Mouse (Mus musculus) lung, postnatal 10 days (tissue): ENCODE data around the gene Nlrx1.
"Not testable (repeated sequence)": the region's sequence is repeated elsewhere in the genome, so short reads cannot be mapped to it uniquely, and the experiment has no call there.

Experiments
- DNase-seq: peaks from one replicate; pipeline ENCODE4 v3.0.0; 2021

Gene Nlrx1

DNA sequence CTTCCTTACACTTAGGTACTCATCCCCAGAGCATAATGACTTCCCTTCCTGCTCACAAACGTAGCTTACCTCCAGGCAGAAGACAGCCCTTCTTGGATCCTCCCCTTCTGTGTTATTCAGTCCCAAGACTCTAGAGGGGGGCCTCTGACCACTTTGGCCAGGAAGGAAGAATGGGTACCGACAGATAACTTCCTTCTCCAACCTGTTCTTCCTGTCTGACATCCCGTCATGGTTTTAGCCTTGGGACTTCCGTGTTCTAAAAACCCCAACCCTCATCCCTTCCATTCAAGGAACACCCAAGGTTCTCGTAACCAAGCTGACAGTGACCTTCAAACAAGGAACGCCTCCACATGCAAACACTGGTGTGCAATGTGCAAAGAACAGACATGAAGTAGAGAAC lies at the start of gene Nlrx1:
Gene Nlrx1 (minus strand): TSS at position 168 of the 400 bp plus-strand sequence.
- DNase-seq = peak; percentile 38

- DNase-seq = no peak
Observed at GRCm38 (mm10) chr9:44317452-44317851, 49.1 kb upstream of the Nlrx1 start.

DNA sequence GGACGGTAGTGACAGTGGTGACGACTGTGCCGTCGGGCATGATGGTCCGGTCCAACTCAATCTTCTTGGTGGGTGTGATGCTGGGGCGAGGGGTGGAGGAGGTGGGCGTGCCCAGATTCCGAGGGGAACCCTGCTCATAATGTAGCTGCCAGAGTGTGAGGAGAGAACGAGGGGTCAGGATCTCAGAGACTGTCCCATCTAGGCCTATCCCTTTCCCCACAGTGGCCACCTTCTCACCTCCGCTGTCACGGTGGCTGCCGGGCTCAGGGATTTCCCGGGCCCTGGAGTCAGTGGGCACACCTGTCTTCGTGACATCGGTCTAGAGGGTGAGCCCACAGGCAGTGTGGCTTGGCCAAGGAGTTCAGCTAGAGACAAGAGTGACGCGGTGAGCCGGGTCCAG lies 46.5 kb upstream of the Nlrx1 start:
- no peak for DNase-seq

DNA sequence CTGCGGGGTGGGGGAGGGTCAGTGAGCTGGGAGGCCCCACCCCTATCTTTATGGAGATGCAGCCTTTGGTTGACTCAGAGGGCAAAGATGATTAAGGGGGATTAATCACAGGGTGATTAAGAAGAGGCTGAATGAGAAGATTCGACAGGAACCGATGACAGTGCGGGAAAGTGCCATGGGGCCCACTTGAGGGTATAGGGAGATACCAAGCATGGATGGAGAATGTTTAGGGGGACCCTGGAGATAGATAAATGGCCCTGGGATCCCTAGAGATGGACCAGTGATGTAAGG lies 45.8 kb upstream of the Nlrx1 start:
- DNase-seq = no peak

GRCm38 (mm10) chr9:44313476-44314256 lies 45.3 kb upstream of the Nlrx1 start:
- no peak for DNase-seq

DNA sequence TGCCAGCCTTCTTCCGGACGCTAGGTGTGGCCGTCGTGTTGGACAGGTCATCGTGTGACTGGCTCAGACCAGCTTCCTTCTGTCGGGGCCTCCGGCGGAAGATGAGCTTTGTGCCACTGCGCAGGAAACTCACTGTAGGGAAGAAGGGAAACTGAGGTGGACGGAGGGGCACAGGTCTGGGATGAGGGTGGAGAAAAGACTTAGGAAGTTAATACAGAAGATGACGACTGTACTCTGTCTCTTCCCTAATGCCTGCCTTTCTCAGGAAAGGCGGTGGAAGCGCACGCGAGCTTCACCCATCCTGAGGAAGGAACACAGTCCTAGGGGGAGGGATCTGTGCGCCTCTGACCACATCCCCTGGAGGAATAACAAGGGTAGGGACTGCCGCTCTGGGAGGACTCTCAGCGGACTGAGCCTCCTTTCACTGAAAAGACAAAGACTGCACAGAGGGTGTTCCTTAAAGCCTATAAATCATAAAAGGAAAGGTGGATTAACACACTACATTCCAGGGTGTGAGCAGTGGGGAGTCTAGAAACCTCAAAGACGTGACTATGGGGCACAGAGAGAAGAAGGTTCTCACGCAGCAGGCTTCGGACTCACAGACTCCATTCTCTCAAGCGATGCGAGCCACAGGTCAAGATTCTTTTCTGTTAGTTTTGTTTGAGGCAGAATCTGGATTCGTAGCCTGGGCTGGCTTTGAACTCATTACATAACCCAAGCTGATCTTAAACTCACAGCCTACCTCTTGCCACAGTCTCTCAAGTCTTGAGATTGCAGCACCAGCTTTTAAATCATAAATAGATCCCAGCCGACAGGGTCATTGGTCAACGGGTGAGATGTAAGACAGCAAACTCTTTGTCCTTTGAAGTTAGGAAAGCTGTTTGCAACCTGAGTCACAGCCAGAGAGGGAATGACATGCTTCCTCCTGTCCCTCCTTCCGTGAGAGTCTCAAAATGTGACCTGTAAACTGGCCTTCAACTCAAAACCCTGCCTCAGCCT lies 43.0 kb upstream of the Nlrx1 start:
- DNase-seq = peak; percentile 68

DNA sequence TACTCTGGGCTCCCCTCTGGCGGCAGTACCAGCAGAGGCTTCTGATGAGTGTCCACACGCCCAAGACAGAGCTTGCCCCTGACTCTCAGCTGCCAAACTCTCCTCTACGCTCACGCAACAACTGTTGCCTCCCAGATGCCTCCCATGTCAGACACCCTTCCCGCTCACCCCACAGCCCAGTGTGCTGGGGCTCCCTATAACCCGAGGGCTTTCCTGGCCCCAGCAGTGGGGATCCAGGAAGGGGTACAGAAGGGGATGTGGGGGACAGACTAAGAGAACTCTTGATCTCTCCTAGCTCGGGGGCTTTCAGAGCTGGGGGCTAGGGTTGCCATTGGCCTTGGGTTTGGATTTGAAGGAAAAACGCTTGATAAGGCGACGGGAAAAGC lies 42.3 kb upstream of the Nlrx1 start:
- no peak for DNase-seq

DNA sequence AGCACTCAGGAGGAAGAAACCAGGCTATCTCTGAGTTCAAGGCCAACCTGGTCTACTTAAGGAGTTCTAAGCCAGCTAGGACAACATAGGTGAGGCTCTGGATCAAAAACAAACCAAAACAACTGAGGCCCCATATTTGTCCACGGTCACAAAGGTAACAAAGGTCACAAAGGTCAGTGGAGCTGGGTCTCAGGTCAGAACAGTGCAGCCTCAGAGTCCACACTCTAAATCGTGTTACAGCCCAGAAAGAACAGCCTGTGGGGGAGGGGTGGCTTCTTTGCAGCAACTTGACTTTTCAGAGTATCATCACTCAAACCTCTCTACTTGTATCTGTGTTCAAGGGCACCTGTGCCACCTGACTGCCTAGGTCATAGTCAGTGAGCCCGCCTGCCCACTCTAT lies 41.4 kb upstream of the Nlrx1 start:
- DNase-seq = no peak

DNA sequence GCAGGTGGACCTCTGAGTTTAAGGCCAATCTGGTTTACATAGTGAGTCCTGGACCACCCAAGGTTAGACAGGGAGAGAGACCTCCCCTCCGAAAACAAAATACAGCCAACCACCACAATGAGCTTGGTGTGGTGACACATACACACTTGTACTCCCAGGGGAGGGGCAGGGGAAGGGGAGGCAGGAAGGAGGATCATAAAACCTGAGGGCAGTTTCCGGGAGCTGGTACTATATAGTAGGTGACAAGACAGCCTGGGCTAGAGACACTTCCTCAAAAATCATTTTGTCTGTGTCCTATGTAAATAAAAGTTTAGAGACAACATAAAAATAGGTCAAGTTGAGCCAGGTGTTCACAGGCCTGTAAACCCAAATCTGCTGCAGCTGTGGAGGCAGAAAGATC lies 38.8 kb upstream of the Nlrx1 start:
- no peak for DNase-seq

DNA sequence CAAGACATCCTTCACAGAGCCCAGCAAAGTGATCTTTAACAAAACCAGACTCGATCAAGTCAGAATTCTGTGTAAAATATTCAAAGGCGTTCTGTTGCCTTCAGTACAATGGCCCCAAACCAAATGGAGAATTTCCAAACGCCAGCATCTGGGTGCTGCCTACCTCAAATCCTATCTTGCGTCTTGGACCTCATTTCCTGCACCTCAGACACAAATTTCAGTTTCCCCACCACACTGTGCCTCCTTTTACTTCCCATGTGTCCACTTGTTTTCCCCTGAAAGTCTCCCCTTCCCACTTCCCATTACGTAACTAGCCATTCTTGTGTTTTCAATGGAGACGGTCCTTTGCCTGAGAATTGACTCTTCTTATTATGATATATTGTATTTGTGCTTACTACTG lies 38.1 kb upstream of the Nlrx1 start:
- no peak for DNase-seq

DNA sequence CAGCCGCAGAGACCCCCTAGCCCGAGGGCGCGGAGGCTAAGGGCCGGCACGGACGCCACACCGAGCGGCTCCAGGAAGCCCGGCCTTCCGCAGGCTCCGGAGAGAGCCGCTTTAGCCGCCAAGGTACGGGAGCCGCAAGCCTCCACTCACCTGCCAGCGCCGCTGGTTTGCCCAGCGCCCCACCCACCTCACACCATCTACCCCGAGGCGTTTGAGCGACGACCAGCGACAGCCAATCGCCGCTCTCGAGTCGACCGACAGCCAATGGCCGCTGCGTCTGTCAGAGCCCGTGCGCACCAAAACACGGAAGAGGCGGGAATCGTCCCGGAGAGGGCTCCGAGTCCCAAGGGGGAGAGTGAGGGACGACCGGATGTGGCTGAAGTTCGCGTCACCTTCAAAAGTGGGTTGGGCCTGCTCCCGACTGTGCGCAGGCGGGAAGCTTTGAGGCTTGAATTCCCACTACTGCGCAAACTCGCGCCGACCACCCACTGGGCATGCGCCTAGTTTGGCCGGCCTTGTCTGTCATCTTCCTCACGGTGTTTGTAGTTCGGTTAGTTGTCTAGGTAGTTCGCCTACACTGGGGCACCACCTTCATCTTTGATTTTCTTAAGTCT lies 37.2 kb upstream of the Nlrx1 start, which contains the start of gene Hinfp:
Gene Hinfp (minus strand): TSS at position 206 of the 614 bp plus-strand sequence.
- peak; percentile 99 for DNase-seq

DNA sequence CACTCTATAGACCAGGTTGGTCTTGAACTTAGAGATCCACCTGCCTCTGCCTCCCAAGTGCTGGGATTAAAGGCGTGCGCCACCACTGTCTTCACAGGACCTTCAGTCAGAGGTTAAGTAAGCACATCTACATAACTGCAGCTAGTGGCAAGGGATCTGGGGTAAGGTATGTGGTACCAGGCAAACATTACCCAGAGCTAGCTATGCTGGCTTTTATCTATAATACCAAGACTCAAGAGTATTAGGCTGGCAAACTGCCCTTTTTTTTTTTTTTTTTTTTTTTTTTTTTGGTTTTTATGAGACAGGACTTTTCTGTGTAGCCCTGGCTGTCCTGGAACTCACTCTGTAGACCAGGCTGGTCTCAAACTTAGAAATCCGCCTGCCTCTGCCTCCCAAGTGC lies 31.6 kb upstream of the Nlrx1 start:
- DNase-seq = not testable (repeated sequence)

DNA sequence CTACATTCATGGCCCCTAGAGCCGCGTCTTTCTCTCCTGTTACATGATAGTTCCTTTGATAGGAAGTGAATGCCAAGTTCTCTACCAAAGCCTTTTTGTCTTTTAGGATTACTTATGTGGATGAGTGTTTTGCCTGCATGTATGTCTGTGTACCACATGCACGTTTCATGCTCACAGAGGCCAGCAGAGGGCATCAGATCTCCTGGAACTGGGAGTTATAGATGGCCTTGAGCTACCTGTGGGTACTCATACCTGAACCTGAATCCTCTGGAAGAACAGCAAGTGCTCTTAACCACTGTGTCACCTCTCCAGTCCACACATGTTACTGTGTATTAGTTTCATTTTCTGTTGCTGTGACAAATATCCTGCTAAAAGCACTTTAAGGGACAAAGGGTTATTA lies 24.1 kb upstream of the Nlrx1 start:
- DNase-seq = peak; percentile 61

DNA sequence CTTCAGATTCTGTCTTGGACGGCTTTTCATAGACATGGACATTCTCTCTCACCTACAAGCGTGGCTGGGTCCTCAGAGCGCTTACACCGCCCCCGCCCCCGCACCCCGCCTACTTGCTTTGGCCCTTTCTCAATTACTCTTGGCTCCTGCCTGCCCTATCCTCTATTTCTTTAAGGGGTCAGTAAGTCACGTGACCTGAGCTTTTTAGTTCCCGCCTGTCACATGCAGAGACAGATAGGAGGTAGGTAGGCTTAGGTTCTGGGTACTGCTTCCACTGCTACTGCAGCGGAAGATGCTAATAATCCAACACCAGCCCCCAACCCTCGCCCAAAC lies 20.5 kb upstream of the Nlrx1 start:
- no peak for DNase-seq

DNA sequence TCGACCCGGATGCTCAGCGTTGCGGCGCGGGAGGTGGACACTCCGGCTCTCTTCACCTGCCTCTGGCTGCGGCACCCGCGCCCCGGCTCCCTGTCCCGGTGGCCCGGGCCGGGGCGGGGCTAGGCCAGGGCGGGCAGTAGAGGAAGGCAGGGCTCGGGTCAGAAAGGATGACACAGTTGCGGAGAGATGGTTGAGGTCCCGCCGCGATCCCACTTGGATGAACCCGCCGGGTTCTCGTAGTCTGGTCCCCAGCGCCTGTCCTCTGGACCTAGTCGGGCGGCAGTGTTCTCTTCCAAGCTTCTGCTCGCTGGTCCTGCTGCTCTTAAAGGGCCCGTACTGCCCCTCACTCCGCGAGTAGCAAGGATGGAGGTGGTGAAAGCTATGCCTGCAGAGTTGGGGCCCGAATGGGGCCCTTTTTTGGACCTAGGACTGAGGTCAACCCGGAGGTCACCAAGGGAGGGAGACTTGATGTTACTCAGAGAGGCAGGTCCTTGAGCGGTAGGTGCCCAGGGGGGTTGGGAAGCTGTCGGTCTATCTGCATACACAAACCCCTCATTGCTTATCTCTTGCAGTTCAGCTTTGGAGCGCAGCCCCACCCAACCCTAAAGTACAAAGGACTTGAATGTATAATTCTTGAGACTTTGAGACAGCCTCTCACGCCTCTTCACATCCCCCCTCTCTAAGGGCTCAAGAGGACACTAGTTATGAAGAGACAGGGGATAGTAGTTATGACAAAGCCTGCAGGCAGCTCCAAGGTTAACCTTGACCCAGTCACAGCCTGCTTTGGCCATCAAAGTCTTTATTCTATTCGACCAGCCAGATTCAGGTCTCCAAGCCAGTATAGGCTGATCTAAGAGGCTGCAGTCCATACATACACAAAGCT lies 19.9 kb upstream of the Nlrx1 start, which contains the start of gene Abcg4:
Gene Abcg4 (minus strand): TSS at position 540 of the 883 bp plus-strand sequence.
- peak; percentile 21 for DNase-seq

DNA sequence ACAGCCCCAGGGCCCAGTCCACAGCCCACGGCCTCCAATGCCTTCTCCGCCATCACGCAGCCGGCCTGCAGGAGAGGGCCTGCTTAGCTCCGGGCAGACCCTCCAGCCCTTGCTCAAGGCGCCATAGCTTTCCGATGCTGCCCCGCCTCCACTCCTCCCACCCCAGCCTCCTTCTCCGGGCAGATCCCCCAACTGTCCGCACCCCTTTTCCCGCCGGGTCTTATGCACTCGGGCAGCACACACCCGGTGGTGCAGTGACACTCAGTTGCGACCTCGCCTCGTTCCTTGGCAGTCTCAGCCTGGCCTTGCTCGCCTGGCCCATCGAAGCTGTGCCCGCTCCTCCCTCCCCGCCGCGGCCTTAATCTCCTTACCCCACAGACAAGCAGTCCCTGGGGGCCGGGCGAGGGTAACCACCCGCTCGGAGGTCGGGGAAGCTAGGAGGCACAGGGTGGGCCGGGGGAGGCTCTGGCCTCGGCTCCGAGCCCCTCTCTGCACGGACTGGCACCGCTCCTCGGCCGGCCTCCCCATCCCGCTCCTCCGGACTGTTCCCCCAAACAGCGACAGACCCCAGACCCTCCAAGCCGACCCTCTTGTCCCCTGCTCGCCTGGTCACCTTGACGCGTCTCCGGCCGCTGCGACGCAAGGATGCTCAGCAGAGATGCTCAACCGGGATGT lies 19.1 kb upstream of the Nlrx1 start:
- DNase-seq = peak; percentile 37

- no peak for DNase-seq
Observed at GRCm38 (mm10) chr9:44287003-44287400, 18.6 kb upstream of the Nlrx1 start.

DNA sequence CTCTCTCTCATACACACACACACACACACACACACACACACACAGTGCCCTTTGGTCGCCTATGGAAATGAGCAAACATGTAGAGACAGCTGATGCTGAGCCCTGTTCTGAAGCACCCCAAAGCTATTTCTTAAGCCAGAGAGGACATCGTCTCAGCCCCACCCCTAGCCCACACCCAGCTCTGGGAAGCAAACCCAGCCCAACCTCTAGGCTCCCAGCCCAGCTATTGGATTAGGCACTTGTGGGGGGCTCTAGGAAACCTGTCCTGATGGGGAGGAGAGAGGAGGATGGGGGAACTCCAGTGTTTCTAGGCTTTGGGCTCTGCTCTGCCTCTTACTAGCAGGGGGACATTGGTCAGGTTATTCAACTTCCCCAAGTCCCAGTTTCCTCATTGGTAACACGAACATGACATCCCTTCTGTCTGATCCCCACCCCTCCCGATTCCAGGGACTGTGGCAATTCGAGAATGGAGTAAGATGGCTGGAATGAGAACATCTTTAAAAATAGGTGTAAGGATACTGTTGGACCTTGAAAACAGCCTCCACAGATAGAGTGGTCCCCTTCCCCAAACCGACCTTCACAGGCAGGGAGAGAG lies 18.0 kb upstream of the Nlrx1 start:
- DNase-seq = peak; percentile 19

DNA sequence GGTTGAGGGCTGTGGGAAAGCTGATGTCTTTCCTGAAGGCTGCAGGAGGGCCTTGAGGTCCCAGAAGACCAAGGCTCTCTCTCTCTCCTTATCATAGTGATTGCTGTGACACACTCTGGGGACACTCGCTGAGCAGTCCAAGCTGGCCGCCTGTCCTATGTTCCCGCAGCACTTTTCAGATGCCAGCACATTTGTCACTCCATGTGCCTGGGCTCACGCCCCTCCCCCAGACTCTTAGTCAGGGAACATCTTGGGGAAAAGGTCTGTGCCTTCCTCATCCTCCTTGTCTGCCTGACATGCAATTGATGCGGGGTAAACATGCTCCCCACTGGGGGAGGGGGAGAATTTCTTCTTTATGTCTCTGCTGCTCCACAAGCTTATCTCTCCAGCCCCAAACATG lies 14.8 kb upstream of the Nlrx1 start:
- no peak for DNase-seq

- no peak for DNase-seq
Observed at GRCm38 (mm10) chr9:44269973-44270372, 1.6 kb upstream of the Nlrx1 start.

DNA sequence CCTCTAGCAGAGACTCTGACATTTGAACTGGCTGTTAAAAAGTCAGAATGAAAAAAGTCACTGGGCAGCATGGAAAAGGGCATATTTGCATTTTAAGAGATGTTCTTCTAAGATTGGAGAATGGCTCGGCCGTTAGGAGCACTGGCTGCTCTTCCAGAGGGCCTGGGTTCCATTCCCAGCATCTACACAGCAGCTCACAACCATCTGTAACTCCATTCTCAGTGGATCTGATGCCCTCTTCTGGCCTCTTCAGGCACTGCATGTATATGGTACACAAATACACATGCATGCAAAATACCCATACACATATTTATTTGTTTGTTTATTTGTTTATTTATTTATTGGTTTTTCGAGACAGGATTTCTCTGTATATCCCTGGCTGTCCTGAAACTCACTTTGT lies 678 bp upstream of the Nlrx1 start:
- peak; percentile 33 for DNase-seq

DNA sequence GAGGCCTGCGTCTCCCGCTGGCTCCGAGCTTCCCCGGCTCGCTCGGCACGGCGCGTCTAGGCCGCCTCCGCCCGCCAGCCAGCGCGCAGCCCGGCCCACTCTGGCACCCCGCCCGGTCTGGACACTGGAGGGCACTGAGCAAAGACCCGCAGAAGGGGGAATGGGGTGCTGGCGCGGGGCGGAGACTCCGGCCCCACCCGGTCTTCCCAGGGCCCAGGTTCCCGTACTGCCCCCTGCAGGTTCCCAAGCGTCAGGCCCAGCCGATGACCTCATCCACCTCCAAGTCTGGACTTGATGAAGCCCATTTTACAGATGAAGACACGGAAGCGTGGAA lies 405 bp downstream of the Nlrx1 start:
- DNase-seq = peak; percentile 96
